Mouse (Mus musculus): ENCODE measurements around the gene Sgsm3.

DNA sequence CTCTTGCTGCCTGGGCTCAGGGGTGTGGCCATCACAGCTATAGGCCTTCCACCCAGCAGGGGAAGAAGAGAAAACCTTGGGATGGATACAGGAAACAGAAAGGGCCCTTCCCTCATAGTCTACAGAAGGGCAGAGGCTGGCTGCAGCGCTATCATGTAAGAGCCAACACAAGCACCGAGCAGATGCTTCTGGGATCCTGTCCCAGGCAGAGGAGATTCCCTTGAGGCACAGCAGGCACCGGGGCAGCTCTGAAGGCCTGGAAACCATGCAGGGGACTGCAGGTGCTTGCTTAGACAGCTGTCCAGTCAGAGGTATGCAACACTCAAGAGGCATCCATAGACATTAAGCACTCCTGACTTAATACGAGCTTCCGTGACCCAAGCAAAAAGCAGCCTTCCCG is 56.6 kb downstream of the Sgsm3 start:
- TF ChIP-seq TAL1 (IDR thresholded peaks at IDR 0.05; ENCODE audit: low read length) (no peak), GATA1 (IDR thresholded peaks at IDR 0.05; ENCODE audit: low read length) (no peak)
